Mouse (Mus musculus) skeletal muscle tissue, adult 2 months (tissue): ENCODE results near the gene Nedd9.
A peak's percentile ranks its signal among the peaks of the same experiment; 100 is the strongest.

Experiments used
- DNase-seq: peaks from one replicate; pipeline ENCODE4 v3.0.0-alpha.2; 2012; ENCODE audit warnings: low read depth, low spot score

Nedd9 gene

GRCm38 (mm10) chr13:41491981-41492702 lies 5.0 kb upstream of the Nedd9 start:
- no peak for DNase-seq

- DNase-seq: no peak
These were observed 4.4 kb upstream of the Nedd9 start for GRCm38 (mm10) chr13:41491522-41491921.

GRCm38 (mm10) chr13:41490282-41490681 lies 3.1 kb upstream of the Nedd9 start:
- no peak for DNase-seq

GRCm38 (mm10) chr13:41489705-41490275 lies 2.6 kb upstream of the Nedd9 start:
- DNase-seq: no peak

- DNase-seq: no peak
These were observed 214 bp upstream of the Nedd9 start for GRCm38 (mm10) chr13:41487409-41487743.

- DNase-seq: no peak
These were observed 3.2 kb downstream of the Nedd9 start for GRCm38 (mm10) chr13:41483966-41484365.

- DNase-seq: no peak
These were observed 4.7 kb downstream of the Nedd9 start for GRCm38 (mm10) chr13:41482408-41483011.

GRCm38 (mm10) chr13:41479737-41480435 lies 7.3 kb downstream of the Nedd9 start:
- no peak for DNase-seq

- DNase-seq: no peak
These were observed 10.9 kb downstream of the Nedd9 start for GRCm38 (mm10) chr13:41476216-41476615.

- no peak for DNase-seq
These were observed 12.8 kb downstream of the Nedd9 start for GRCm38 (mm10) chr13:41474365-41474764.

GRCm38 (mm10) chr13:41473504-41473903 lies 13.7 kb downstream of the Nedd9 start:
- no peak for DNase-seq

- DNase-seq: no peak
These were observed 14.2 kb downstream of the Nedd9 start for GRCm38 (mm10) chr13:41472878-41473424.

GRCm38 (mm10) chr13:41468277-41468676 lies 18.9 kb downstream of the Nedd9 start:
- DNase-seq: no peak

- peak; percentile 44 for DNase-seq
These were observed 20.1 kb downstream of the Nedd9 start for GRCm38 (mm10) chr13:41467036-41467435.

- peak; percentile 54 for DNase-seq
These were observed 20.5 kb downstream of the Nedd9 start for GRCm38 (mm10) chr13:41466616-41467015.

- DNase-seq: peak; percentile 57
These were observed 21.0 kb downstream of the Nedd9 start for GRCm38 (mm10) chr13:41466191-41466590.

- DNase-seq: no peak
These were observed 25.7 kb downstream of the Nedd9 start for GRCm38 (mm10) chr13:41461418-41461817.

GRCm38 (mm10) chr13:41459683-41460286 lies 27.4 kb downstream of the Nedd9 start:
- DNase-seq: peak; percentile 38

- DNase-seq: no peak
These were observed 28.5 kb downstream of the Nedd9 start for GRCm38 (mm10) chr13:41458709-41459108.

GRCm38 (mm10) chr13:41457798-41458390 lies 29.3 kb downstream of the Nedd9 start:
- no peak for DNase-seq

GRCm38 (mm10) chr13:41457030-41457797 lies 29.9 kb downstream of the Nedd9 start:
- no peak for DNase-seq
